Mouse (Mus musculus): ENCODE results near the gene Thada. TPM values are rescaled to one million over a fixed set of nuclear protein-coding genes. Genes with fewer than 3 reads are reported as not detected.

Thada gene
- polyA plus RNA-seq, 1 experiment: 6.0 TPM

DNA sequence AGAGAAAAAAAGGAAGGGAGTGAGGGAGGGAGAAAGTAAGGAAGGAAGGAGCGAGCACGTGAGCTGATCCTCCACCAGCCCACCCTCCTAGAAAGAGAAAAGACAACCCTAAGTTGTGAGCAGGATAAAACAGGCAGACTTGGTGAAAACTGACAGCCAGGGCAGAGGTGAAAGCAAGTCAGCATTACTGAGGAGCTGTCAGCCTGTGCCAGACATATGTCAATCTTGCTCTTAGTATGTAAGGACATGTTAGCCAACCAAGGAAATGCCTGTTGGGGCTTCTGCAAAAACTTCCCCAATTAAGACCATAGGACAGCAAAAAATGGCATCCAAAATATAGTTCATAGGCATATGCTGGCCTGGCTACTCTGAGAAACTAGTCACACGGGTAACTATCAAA, 117.1 kb downstream of the Thada start:
- no peak for DNase-seq (ENCODE audit: low spot score)

DNA sequence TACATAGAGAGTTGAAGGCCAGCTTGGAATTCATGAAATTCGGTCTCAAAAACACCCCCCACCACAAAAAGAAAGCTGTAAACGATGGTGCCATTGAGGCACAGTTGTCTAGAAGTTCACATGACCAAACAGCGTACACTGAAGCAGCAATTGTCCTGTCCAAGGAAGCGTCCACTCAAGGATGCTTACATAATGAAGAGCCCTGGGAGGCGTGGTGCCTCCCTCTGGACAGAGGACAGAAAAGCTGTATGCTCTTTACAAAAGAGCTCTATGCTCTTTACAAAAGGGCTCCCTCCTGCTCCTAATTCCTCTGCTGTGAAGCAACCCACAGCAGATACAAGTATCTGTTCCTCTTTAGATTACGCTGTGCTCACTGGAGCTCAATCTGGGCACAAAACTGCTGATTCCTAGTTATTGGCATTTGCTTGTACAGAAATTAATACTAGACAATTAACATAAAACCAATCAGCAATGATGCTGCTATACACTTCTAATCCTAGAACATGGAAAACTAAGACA, 123.6 kb downstream of the Thada start:
- no peak for DNase-seq (ENCODE audit: low spot score)

DNA sequence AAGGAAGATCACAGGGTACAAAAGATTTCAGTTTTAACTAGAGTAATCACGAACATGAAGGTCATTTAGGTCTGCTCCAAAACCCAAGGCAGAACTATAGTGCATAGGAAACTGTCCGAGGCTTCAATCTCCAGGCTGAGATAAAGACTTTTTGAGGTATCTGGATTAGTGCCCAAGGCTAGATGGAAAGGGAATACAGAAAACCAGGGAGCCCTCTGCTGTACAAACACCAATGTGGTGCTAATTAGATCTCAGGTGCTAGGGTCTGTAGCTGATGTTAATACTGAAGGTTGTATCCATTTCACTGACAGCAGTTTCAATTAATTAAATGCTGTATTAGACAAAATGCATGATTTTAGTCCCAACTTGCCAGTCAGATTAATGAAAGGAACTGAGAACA, 124.3 kb downstream of the Thada start:
- DNase-seq (ENCODE audit: low spot score): no peak

DNA sequence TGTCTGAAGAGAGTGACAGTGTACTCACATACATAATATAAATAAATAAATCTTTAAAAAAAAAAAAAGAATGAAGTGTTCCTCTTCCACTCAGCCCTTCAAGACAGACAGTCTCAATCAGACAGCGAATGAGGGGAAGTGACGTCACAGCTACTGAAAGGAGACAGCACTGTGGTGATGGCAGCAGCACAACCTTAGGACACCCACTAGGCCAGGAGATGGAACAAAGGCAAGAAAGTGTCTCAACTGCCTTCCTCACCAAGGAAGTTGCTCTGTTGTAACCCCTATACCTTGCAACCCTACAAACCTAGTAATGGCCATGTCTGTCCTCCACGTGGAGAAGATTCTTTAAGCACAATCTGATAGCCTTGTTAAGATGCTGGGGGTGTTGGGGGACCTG, 125.4 kb downstream of the Thada start:
- no peak for DNase-seq (ENCODE audit: low spot score)

DNA sequence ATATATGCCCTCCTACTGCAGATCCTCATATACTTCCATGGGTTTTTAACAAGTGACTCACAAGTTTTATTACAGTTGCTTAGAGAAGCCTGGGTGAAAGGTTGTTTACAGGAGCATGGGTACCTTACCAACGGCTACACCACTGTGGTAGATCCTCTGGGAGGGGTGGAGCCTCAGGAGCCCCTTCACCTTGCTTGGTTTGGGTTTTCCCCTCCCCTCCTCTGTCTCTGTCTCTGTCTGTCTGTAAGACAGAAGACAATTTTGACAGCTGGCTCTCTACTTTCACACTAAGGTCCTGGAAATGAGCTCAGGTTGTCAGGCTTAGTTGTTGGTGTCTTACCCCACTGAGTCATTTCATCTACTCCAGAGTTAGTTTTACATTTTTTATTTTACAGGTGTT, 130.0 kb downstream of the Thada start:
- DNase-seq (ENCODE audit: low spot score): no peak

DNA sequence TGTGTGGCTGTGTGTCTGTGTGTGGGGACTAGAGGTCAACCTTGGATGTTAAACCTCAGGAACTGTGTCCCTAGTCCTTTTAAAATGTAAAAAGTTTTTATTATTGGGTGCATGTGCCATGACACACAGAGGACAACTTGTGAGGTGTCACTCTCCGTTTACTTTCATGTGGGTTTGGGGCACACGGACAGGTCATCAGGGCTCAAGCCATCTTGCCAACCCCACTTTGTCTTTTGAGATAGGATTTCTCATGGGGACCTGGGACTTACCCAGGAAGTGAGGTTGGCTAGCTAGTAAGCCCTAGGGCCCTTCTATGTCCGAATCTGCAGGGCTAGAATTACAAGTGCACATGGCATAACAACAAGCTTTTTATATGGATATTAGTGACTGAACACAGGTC, 130.9 kb downstream of the Thada start:
- DNase-seq (ENCODE audit: low spot score): no peak

DNA sequence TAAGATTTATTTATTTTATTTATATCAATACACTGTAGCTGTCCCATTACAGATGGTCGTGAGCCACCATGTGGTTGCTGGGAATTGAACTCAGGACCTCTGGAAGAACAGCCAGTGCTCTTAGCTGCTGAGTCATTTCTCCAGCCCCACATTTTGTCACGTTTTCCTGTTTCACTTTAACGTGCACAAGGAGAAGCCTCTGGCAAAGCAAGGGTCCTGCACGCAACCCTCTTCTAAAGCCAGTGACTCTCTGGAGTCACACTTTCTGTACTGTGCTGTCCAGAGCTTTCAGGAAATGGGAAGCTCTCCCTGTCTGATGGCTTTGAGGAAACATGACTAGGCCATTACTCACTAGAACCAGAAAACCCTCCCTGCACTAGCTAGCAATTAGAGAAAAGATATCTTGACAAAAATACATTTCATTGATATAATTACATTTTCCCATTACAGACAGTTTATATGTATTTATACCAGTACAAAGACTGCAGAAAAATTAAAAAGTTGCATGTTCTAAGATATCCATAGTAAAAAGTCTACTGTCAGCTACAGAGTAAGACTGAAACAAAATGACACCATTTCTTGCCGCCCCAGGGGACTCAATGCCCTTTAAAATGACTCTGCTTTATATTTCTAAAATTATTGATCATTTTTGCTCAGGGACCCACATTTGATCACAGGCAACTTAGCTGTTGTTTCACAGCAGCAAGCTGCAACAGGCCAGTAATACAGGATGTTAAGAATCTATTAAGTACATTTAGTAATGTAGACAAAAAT, 131.6 kb downstream of the Thada start:
- DNase-seq (ENCODE audit: low spot score): no peak

DNA sequence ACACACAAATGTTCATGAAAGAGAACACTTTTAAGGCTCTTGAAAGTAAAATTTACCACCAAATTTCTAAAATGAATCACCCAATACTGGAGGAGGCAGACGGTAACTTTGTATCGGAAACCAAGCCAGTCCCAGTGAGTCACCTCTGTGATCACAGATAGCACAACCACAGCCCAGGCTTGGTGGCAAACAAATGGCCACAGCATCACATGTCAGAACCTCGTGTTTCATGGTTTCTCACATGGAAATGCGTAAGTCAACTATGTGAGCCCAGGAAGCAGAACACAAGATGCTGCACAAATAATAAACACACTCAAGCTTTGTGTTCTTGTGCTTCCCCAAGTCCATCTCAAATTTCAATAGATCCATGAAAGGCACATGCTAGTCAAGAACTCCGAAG, 133.1 kb downstream of the Thada start:
- DNase-seq (ENCODE audit: low spot score): no peak

DNA sequence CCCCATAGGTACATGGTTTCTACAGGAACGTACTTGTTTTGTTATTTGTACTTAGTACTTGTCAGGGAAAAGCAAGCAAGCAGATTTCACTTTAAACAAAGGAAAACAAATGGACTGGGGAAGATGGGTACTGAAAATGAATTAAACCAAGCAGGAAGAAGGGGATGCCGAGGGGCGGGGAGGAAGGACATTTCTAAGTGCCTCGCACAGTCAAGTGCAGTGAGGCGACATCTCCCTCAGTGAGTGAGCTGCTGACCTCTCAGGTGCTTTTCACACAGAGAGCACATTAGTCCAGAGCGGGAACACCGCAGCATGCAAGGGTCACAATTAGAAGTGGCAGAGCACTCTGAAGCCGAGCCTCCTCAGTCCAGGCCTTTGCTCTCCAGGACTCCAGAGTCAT, 135.0 kb downstream of the Thada start:
- DNase-seq (ENCODE audit: low spot score): no peak

DNA sequence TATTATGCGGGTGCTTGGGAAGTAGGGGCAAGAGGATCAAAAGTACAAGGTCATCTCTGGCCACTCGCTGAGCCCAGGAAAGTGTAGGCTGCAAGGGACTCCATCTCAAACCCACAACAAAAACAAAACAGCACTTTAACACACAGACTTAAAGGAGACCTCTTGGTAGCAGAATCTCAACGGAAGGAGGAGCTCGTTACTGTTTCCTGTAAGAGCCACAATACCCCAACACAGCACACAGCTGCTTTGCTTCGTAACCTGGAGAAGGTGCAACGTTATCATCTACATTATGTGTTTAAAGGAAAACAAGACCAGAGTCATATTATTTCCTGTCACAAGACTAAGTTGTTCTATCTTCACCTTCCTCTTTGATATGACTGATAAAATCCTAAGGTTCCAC, 135.5 kb downstream of the Thada start:
- no peak for DNase-seq (ENCODE audit: low spot score)

DNA sequence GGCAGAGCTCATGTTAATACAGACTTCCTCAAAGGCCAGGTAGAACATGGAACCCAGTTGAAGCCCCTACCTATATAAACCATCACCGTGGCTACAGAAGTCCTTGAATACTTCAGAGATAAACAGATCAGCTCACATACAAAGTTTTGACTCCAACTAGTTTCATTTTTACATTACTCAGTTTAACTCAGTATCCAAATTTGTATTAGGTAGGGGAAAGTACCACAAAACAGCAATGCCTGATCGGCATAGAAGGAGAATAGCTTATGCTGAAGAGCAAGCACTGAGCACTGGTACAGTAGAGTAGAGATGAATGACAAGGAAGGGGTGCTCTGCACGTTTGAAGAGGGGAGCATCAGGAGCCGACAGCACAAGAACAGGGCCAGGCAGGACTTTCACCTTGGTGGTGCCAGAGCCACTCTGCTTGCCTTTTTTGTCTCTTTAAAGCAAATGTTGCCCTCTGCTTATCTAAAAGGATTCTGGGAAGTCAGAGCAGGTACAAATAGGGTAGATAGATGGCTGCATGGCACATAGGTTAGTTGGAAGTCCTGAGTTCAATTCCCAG, 136.0 kb downstream of the Thada start:
- no peak for DNase-seq (ENCODE audit: low spot score)

DNA sequence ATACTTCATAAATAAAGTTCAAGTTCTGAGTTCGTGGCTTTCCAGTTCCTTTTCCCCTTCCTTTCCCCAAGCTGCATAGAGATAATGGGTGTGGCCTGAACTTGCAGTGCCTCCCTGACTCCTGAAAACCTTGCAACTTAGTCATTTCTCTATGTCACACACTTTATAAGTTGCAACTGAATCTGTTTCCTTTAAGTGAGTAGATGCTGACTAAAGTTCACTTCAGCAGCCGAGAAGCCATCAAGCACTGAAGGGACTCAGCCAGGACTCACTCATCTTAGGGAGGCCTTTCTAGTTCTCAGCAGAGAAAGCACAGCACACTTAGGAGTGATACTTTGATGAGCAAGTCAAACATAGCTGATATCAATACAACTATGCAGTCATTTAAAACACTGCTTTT, 137.5 kb downstream of the Thada start:
- DNase-seq (ENCODE audit: low spot score): no peak

DNA sequence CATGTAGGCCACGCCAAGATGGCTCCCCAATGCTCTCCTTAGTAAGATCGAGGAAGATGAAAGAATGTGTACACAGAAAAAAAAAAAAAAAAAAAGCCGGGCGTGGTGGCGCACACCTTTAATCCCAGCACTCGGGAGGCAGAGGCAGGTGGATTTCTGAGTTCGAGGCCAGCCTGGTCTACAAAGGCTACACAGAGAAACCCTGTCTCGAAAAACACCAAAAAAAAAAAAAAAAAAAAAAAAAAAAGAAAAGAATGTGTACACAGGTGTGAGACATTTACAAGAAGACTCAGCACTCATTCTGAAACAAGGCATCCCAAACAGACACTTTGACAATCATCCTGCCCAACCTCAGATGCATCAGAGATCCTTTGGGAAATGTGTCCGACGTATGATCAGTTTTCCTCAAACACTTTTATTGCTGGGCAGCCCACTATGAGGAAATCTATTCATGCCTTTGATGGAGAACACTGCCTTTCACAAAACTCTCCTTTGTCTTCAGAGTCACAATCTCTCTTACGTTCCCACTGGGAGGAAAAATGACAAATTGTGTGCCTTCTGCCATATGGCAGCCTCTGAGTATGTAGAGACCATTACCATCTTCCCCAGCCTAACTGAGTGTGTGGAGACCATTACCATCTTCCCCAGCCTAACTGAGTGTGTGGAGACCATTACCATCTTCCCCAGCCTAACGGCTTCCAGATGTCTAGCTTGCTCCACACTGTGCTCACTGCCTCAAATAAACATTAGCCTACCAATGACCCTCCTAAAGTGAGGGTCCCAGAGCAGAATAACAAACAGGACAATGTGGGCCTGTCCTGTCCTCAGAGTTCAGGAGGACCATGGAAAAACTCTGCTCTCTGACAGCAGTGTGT, 138.7 kb downstream of the Thada start:
- no peak for DNase-seq (ENCODE audit: low spot score)

DNA sequence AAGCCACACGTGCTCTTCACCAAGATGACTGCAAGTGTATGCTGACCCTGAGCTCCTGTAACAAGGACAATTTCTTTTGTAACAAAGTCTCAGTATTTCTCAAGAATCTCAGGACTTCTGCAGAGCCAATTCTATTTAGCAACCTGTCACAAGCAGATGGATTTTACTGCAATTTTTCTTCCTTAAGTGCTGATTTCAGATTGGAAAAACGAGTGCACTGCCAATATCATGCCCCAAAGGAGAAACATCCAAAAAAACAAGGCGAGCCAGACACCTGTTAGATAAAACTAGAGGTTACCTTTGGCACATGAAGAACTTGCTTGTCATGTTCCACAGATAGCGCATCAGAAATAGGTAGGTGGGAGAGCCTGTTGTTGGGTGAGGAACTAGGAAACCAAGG, 143.8 kb downstream of the Thada start:
- DNase-seq (ENCODE audit: low spot score): no peak

DNA sequence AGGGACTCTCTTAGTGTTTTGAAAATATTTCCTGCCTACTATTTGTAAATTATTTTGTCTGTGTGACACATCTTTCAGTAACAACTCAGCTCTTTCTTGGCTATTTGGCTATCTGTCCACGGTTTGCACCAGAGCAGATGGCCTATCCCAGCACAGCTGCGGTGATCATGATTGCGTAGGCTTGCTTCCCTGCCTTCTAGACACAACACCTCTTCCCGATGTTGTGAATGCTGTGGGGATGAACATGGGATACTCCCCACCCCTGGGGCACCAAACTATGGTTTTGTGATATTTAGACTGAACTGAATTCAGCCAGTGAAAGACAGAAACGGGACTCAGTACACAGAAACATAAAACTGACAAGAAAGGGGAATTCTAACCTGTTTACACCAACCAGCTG, 144.7 kb downstream of the Thada start:
- no peak for DNase-seq (ENCODE audit: low spot score)

DNA sequence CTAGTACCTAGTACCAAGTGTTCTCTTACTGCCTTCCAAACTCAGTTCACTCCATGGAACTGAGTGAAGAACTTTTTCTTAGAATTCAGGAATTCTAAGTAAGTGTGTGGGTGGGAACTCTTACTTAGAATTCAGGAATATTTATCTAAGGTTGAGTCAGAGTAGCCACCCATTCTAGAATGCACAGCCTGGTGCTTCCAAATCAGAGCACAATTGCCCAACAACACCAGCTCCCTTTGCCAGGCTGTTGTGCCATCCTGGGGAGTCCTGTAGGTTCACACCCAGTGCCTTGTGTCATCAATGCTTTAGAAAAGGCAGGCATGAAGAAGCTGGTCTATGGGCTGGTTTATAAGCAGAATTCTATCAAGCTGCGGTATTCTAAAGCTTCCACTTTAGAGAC, 145.4 kb downstream of the Thada start:
- DNase-seq (ENCODE audit: low spot score): no peak

DNA sequence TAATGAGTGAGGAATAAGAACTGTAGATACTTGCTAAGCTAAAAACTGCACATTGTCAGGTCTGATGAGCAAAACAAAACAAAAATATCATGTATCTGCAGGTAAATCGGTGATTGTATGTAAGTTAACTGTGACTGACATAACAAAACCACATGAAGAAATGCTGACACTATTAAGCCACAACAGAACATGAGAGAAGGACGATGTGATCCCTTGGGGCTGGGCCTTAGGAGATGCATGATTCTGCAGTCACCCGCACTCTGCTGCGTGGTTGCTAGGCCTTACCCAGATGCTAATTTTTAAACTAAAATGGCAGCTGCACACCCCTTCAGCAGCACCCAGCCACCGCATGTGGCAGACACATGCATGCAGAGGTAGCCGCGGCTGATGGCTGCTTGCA, 151.7 kb downstream of the Thada start:
- DNase-seq (ENCODE audit: low spot score): no peak

DNA sequence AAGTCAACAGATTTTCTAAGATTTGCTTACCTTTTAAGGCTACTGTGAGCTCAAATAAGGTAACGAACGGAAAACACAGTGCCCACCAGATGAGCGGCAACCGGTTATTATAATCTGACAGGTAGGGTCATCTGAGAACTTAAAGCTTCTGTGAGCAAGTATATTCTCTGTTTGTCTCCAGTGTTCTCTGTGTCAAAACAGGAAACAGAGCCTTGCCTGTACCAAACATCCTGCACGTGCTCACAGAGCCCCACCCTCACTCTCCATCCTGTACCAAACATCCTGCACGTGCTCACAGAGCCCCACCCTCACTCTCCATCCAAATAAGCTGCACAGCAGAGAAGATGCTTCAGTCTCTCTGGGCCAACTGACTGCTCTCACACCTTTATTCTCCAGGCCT, 152.5 kb downstream of the Thada start:
- DNase-seq (ENCODE audit: low spot score): no peak

DNA sequence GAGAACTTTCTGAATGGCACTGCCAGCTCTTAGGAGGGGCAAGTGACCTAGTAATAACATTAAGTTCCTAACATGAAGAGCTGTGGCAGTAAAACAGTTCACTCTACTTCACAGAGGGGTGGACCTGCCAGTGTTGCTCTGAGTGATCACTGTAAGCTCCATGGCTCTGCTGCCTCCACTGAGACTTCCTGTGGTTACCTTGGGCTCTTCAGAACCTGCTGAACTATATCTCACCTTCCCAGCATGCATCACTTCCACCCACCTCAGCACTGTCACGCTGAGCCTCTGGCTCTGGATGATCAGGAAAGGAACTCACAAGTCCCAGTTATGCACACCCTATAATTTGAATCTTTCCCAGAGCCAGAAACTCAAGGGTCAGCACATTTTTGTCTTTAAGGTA, 159.9 kb downstream of the Thada start:
- DNase-seq (ENCODE audit: low spot score): no peak

DNA sequence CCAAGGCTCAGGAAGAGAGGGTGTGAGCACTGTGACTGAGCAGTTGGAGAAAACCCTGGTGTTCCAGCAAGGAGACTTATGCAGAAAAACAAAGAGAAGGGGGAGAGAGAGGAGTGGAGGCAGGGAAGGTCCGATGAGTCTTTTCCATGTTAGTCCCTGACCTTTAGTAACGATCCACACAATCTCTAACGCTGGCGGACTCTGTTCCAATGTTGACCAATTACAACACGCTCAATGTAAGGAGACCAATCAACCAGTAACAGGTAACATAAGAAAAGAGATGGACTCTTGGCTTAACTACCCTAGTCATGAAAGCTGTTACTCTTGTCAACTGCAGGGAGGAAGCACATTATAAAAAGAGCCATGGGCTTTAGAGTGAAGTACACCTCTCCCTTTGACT, 160.9 kb downstream of the Thada start:
- DNase-seq (ENCODE audit: low spot score): no peak

DNA sequence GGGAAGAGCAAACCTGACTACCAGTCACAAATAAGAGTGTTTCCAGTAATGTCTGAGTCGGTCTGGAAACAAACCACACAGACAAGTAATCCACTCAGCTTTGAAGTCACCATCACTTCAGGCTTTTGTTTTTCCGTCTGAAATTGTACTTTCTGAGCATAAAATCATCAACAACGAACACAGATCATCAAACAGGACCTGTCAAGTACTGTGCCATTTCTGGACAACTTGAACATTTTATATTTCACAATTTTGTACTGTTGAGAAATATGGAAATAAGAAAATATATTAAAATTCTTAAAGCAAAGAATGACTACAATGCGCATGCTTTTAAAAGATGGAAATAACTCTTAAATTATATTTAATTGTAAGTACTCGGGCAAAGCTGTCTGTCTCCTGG, 161.9 kb downstream of the Thada start:
- no peak for DNase-seq (ENCODE audit: low spot score)

DNA sequence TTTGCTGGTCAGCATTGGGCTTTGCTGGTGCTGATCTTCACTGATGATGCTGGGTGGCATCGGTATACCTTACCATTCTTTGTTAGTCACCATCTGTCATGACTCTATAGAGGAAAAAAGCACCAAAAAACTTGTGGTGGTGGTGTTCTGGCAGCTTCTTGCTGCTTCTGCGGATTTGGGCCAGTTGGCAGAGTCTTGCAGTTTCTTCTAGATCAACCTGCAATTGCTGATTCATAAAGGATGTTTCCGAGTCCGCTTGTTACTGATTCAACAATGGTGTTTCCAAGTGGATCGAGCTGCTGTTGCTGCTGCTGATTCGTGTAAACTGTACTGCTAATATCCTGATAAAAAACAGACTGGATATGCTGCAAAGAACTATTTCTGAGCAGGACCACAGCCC, 168.0 kb downstream of the Thada start:
- no peak for DNase-seq (ENCODE audit: low spot score)

DNA sequence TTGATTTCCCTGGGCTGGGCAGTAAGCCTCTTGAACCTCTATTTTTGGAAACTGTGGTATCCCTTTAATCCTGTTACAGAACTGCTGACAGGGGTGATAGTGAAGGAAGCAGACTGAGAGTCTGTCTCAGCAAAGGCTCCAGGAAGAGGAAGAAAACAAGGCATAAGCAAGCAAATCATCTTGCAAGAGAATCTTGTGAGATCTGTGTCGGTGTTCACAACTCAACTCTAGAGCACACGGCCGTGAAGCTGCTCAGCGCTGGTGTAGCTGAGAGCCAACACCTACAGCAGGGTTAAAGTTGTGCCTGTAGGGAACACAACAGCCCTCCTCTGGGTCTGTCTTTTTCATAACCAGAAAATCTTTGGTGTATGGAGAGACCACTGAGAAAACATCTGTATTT, 172.8 kb downstream of the Thada start:
- no peak for DNase-seq (ENCODE audit: low spot score)
